Mouse (Mus musculus) thymus, adult 2 months (tissue): ENCODE data around the gene BC030867. TPM values are rescaled to one million over a fixed set of nuclear protein-coding genes. Genes with fewer than 3 reads are reported as not detected.

ENCODE experiments used
- DNase-seq: peaks from one replicate; pipeline ENCODE4 v3.0.0; 2021
- H3K27ac ChIP-seq: fragments of 200-500 bp; 2 replicates; pipeline ENCODE4 v1.5.1; 2012; ENCODE audit warnings: low read length, control low read depth; ENCODE audit not compliant: control insufficient read depth, insufficient read depth
- H3K27me3 ChIP-seq: fragments of 200-500 bp; 2 replicates; pipeline ENCODE4 v1.6.1; 2012; ENCODE audit warnings: mild to moderate bottlenecking, low read length, moderate library complexity, mixed read lengths; ENCODE audit not compliant: control insufficient read depth, insufficient read depth
- H3K36me3 ChIP-seq: fragments of 200-500 bp; 2 replicates; pipeline ENCODE4 v1.6.1; 2012; ENCODE audit warnings: mild to moderate bottlenecking, low read length, moderate library complexity; ENCODE audit not compliant: control insufficient read depth, insufficient read depth
- H3K4me1 ChIP-seq: fragments of 200-500 bp; replicated peaks from 2 replicates; pipeline ENCODE4 v1.6.1; 2012; ENCODE audit warnings: low read length; ENCODE audit not compliant: control insufficient read depth, insufficient read depth
- H3K4me3 ChIP-seq: fragments of 200-500 bp; 2 replicates; pipeline ENCODE4 v1.5.1; 2012; ENCODE audit warnings: mild to moderate bottlenecking, low read length, control low read depth, moderate library complexity; ENCODE audit not compliant: control insufficient read depth, insufficient read depth
- CTCF ChIP-seq: fragments of 200-500 bp; IDR thresholded peaks from 2 replicates; pipeline ENCODE4 v1.5.1; 2012; ENCODE audit warnings: mild to moderate bottlenecking, control low read depth, low read length, moderate library complexity, borderline replicate concordance; ENCODE audit not compliant: control insufficient read depth, poor library complexity, insufficient read depth; ENCODE audit errors: extremely low read depth
- POLR2A ChIP-seq: fragments of 200-500 bp; IDR thresholded peaks from 2 replicates; pipeline ENCODE4 v1.6.1; 2012; ENCODE audit warnings: mild to moderate bottlenecking, low read length, control low read depth, moderate library complexity; ENCODE audit not compliant: control insufficient read depth, poor library complexity, insufficient read depth; ENCODE audit errors: extremely low read depth
- WGBS: fragments of 180-500 bp; shearing (Covaris S2); methylation state at CpG from one replicate; pipeline ENCODE4 v1.1.7; 2018; 5-methylcytosine and 5-hydroxymethylcytosine counted together
- polyA plus RNA-seq: library from polyadenylated mRNA; depleted of rRNA; stranded (reverse); fragments of >200 nt; gene quantifications from 2 replicates; pipeline ENCODE4 v1.2.3, GENCODE M21; 2012

Gene BC030867
- polyA plus RNA-seq, 1 experiment, result 13.0 TPM

- H3K27me3 ChIP-seq, result no peaks in the 10 kb centered on the region; the same call in 1 of the 2 replicates
- TF ChIP-seq CTCF, result no peak
- TF ChIP-seq POLR2A, result no peak
- no peak for DNase-seq
- H3K4me1 ChIP-seq, result peaks cover 33% of the 10 kb centered on the region
- 91% methylated on average over 12 of the region's 12 CpGs for WGBS
- H3K27ac ChIP-seq, result no peak overlapping the region
- no peak overlapping the region for H3K4me3 ChIP-seq
- H3K36me3 ChIP-seq, result no peaks in the 10 kb centered on the region
These were observed 22.4 kb upstream of the BC030867 start for GRCm38 (mm10) chr11:102226067-102226978.

GRCm38 (mm10) chr11:102227270-102228190, 21.2 kb upstream of the BC030867 start:
- Histone ChIP-seq H3K27me3 (no peaks in the 10 kb centered on the region; the same call in 1 of the 2 replicates), H3K27ac (no peak overlapping the region), H3K36me3 (no peaks in the 10 kb centered on the region), H3K4me3 (no peak overlapping the region), H3K4me1 (peaks cover 22% of the 10 kb centered on the region)
- 89% methylated on average over 12 of the region's 12 CpGs for WGBS
- DNase-seq, result no peak
- TF ChIP-seq CTCF (no peak), POLR2A (no peak)

- TF ChIP-seq POLR2A (no peak), CTCF (no peak)
- no peak overlapping the region for H3K4me3 ChIP-seq
- no peak for DNase-seq
- no peaks in the 10 kb centered on the region; the same call in 1 of the 2 replicates for H3K27me3 ChIP-seq
- no peak overlapping the region for H3K27ac ChIP-seq
- 89% methylated on average over 9 of the region's 9 CpGs for WGBS
- H3K4me1 ChIP-seq, result peaks cover 17% of the 10 kb centered on the region
- no peaks in the 10 kb centered on the region for H3K36me3 ChIP-seq
These were observed 20.5 kb upstream of the BC030867 start for GRCm38 (mm10) chr11:102228191-102228545.

GRCm38 (mm10) chr11:102228646-102229268, 19.9 kb upstream of the BC030867 start:
- Histone ChIP-seq H3K27ac (no peak overlapping the region), H3K4me3 (peak overlapping the region; percentile 56; the same call in 1 of the 2 replicates), H3K36me3 (no peaks in the 10 kb centered on the region), H3K27me3 (no peaks in the 10 kb centered on the region; the same call in 1 of the 2 replicates), H3K4me1 (peaks cover 17% of the 10 kb centered on the region)
- WGBS, result 33% methylated on average over 7 of the region's 7 CpGs
- no peak for TF ChIP-seq POLR2A
- no peak for TF ChIP-seq CTCF
- no peak for DNase-seq

GRCm38 (mm10) chr11:102229331-102229953, 19.2 kb upstream of the BC030867 start:
- Histone ChIP-seq H3K27me3 (no peaks in the 10 kb centered on the region; the same call in 1 of the 2 replicates), H3K4me1 (peaks cover 17% of the 10 kb centered on the region), H3K27ac (no peak overlapping the region), H3K36me3 (no peaks in the 10 kb centered on the region), H3K4me3 (peak overlapping the region; percentile 56)
- no peak for DNase-seq
- no peak for TF ChIP-seq POLR2A
- no peak for TF ChIP-seq CTCF
- 1% methylated on average over 47 of the region's 47 CpGs for WGBS
